ENCODE assay signal across 16 mouse cellular contexts in genomic region chr1:150816035-150816807, GRCm38 (mm10).
"Had no signal": no experiment of that assay in that cellular context is flagged by ENCODE, and none has a peak within 500 bp of the region (broad histone marks: within the 10 kb centered on the region; RNA-seq: fewer than 3 reads in every experiment).

No protein-coding gene starts in this region.

- H3K27me3 ChIP-seq: megakaryocyte, embryonic 14.5 days; midbrain, embryonic 13.5 days; midbrain, embryonic 15.5 days; neural tube, embryonic 12.5 days had no signal

- H3K36me3 ChIP-seq: midbrain, embryonic 13.5 days; midbrain, embryonic 15.5 days; neural tube, embryonic 12.5 days had no signal

- H3K4me3 ChIP-seq: megakaryocyte, embryonic 14.5 days; midbrain, embryonic 13.5 days; midbrain, embryonic 15.5 days; neural tube, embryonic 12.5 days had no signal

- DNase-seq: lung, adult 18-20 months; lung, embryonic 14.5 days; lung, postnatal 14 days; lung, postnatal 36 days; right cerebral cortex, postnatal 14 days; right cerebral cortex, postnatal 4 days; spleen, adult 18-20 months; thymus, adult 18-20 months; thymus, postnatal 14 days; thymus, postnatal 36 days had no signal

- H3K4me2 ChIP-seq: lung, embryonic 14.5 days; midbrain, embryonic 11.5 days; midbrain, embryonic 13.5 days; midbrain, embryonic 15.5 days; neural tube, embryonic 12.5 days had no signal

- H3K4me1 ChIP-seq: megakaryocyte, embryonic 14.5 days; midbrain, embryonic 13.5 days; midbrain, embryonic 15.5 days; neural tube, embryonic 12.5 days had no signal

- H3K27ac ChIP-seq: macrophage; midbrain, embryonic 13.5 days; midbrain, embryonic 15.5 days; neural tube, embryonic 12.5 days had no signal

- H3K9me3 ChIP-seq: megakaryocyte, embryonic 14.5 days; midbrain, embryonic 13.5 days; midbrain, embryonic 15.5 days; neural tube, embryonic 12.5 days had no signal

- H3K9ac ChIP-seq: lung, embryonic 14.5 days; midbrain, embryonic 13.5 days; midbrain, embryonic 15.5 days; neural tube, embryonic 12.5 days had no signal

- ATAC-seq: midbrain, embryonic 13.5 days; midbrain, embryonic 15.5 days had no signal
